Mouse (Mus musculus) heart, postnatal 0 days (tissue): ENCODE results near the gene Slc38a2. TPM values are rescaled to one million over a fixed set of nuclear protein-coding genes. Genes with fewer than 3 reads are reported as not detected.

Experiments used
- ATAC-seq: fragments of 200-750 bp; cut with Nextera tagmentation; 2 replicates; pipeline ENCODE4 v1.8.0; 2017; ENCODE audit warnings: low read depth, moderate number of reproducible peaks, moderate library complexity; ENCODE audit not compliant: insufficient read depth
- DNase-seq: peaks from one replicate; pipeline ENCODE4 v3.0.0-alpha.2; 2016; ENCODE audit warnings: low spot score
- H3K27ac ChIP-seq: fragments of 300-500 bp; sonication (generic); 2 replicates; pipeline ENCODE4 v1.5.1; 2014; ENCODE audit warnings: low read depth, mild to moderate bottlenecking
- H3K27me3 ChIP-seq: fragments of 300-500 bp; sonication (generic); 2 replicates; pipeline ENCODE4 v1.6.1; 2014; ENCODE audit warnings: low read length, mixed read lengths; ENCODE audit not compliant: control insufficient read depth, insufficient read depth
- H3K36me3 ChIP-seq: fragments of 300-500 bp; sonication (generic); replicated peaks from 2 replicates; pipeline ENCODE4 v1.6.1; 2014; ENCODE audit warnings: low read length, mixed read lengths; ENCODE audit not compliant: control insufficient read depth, insufficient read depth
- H3K4me1 ChIP-seq: fragments of 300-500 bp; sonication (generic); 2 replicates; pipeline ENCODE4 v1.6.1; 2014; ENCODE audit warnings: antibody characterized with exemption; ENCODE audit not compliant: control insufficient read depth, insufficient read depth
- H3K4me2 ChIP-seq: fragments of 300-500 bp; sonication (generic); 2 replicates; pipeline ENCODE4 v1.6.1; 2014; ENCODE audit warnings: low read depth, mild to moderate bottlenecking, low read length, moderate library complexity
- H3K4me3 ChIP-seq: fragments of 300-500 bp; sonication (generic); 2 replicates; pipeline ENCODE4 v1.5.1; 2014; ENCODE audit warnings: low read depth, low read length
- H3K9ac ChIP-seq: fragments of 300-500 bp; sonication (generic); replicated peaks from 2 replicates; pipeline ENCODE4 v1.6.1; 2014; ENCODE audit warnings: low read depth, low read length, mixed read lengths
- H3K9me3 ChIP-seq: fragments of 300-500 bp; sonication (generic); replicated peaks from 2 replicates; pipeline ENCODE4 v1.6.1; 2016; ENCODE audit warnings: low read length; ENCODE audit not compliant: control insufficient read depth
- CTCF ChIP-seq: IDR thresholded peaks from 2 replicates; pipeline ENCODE4 v1.5.1; 2016; ENCODE audit warnings: antibody characterized with exemption, control low read depth, low read depth
- EP300 ChIP-seq: IDR thresholded peaks from 2 replicates; pipeline ENCODE4 v1.6.1; 2016; ENCODE audit warnings: antibody characterized with exemption, low read depth
- WGBS: fragments of 180-500 bp; shearing (Covaris S2); extraction: QIAGEN DNeasy Blood & Tissue Kit; methylation state at CpG from one replicate; pipeline ENCODE4 v1.1.7; 2014; 5-methylcytosine and 5-hydroxymethylcytosine counted together
- polyA plus RNA-seq: library from polyadenylated mRNA; unstranded; fragments of >200 nt; fragmentation: Nextera tagmentation; extraction: Ambion mirVana; gene quantifications from 2 replicates; pipeline ENCODE4 v1.2.1, GENCODE M21; 2015
- total RNA-seq: library from RNA; depleted of rRNA; stranded (reverse); fragments of >200 nt; gene quantifications from 2 replicates; pipeline ENCODE4 v1.2.3, GENCODE M21; 2014; ENCODE audit warnings: low replicate concordance

Slc38a2 gene
- total and polyA plus RNA-seq, 2 experiments from 2014 or later = 144 to 225 TPM

DNA sequence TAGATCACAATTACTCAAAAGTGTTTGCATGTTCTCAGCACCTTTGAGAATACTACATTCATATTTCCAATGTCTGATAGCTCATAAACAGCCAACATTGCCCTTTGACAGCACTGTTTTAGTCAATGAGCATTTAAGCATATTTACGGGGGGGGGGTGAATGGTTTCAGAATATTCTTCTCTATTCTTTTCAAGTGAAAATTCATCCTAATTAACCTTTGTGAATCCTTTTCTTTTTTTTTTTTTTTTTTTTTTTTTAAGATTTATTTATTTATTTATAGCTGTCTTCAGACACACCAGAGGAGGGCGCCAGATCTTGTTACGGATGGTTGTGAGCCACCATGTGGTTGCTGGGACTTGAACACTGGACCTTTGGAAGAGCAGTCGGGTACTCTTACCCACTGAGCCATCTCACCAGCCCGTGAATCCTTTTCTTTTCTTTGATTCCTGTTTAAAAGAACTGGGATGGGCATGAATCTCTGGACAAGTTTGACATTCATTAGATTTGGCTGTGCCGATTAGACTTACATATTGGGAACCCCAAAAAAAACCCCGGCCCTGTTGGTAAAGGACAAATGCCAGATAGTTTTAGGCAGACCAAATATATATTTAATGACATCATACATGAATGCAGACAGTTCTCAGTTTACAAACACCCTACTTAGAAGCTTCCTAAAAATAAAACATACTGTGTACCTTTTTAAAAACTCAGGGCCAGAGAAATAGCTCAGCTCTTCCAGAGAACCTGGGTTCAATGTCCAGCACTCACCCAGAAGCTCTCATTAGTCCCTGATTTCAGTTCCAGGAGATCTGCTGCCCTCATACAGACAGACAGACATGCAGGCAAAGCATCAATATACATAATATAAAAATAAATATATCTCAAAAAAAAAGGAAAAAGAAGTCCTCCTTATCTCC, 14.5 kb upstream of the Slc38a2 start:
- DNase-seq (no peak), ATAC-seq (no peak)
- H3K27ac ChIP-seq = no peak overlapping the region
- H3K4me2 ChIP-seq = no peak overlapping the region
- H3K9ac ChIP-seq = no peak overlapping the region
- 83% methylated on average over 5 of the region's 7 CpGs for WGBS
- no peaks in the 10 kb centered on the region for H3K36me3 ChIP-seq
- H3K4me1 ChIP-seq = peaks cover 19% of the 10 kb centered on the region; the same call in 1 of the 2 replicates
- H3K4me3 ChIP-seq = no peak overlapping the region
- H3K9me3 ChIP-seq = no peaks in the 10 kb centered on the region
- no peak for TF ChIP-seq CTCF
- no peak for TF ChIP-seq EP300
- no peaks in the 10 kb centered on the region for H3K27me3 ChIP-seq

- WGBS = 94% methylated on average over 5 of the region's 5 CpGs
- Histone ChIP-seq H3K4me2 (no peak overlapping the region), H3K4me3 (no peak overlapping the region), H3K27me3 (no peaks in the 10 kb centered on the region), H3K36me3 (no peaks in the 10 kb centered on the region), H3K9me3 (no peaks in the 10 kb centered on the region), H3K27ac (no peak overlapping the region), H3K9ac (no peak overlapping the region), H3K4me1 (peaks cover 22% of the 10 kb centered on the region; the same call in 1 of the 2 replicates)
- TF ChIP-seq EP300 (no peak), CTCF (no peak)
- ATAC-seq (no peak), DNase-seq (no peak)
These were observed 12.8 kb upstream of the Slc38a2 start for GRCm38 (mm10) chr15:96712338-96712737.

- H3K9me3 ChIP-seq = no peaks in the 10 kb centered on the region
- ATAC-seq (no peak), DNase-seq (no peak)
- H3K4me2 ChIP-seq = no peak overlapping the region
- H3K4me3 ChIP-seq = no peak overlapping the region
- H3K27me3 ChIP-seq = no peaks in the 10 kb centered on the region
- TF ChIP-seq EP300 (no peak), CTCF (no peak)
- H3K4me1 ChIP-seq = peaks cover 15% of the 10 kb centered on the region; the same call in 1 of the 2 replicates
- 88% methylated on average over 11 of the region's 11 CpGs for WGBS
- H3K36me3 ChIP-seq = no peaks in the 10 kb centered on the region
- H3K27ac ChIP-seq = no peak overlapping the region
- H3K9ac ChIP-seq = no peak overlapping the region
These were observed 12.1 kb upstream of the Slc38a2 start for GRCm38 (mm10) chr15:96711664-96712063.

- Histone ChIP-seq H3K27ac (peak overlapping the region; percentile 96), H3K4me3 (peak overlapping the region; percentile 49), H3K27me3 (no peaks in the 10 kb centered on the region), H3K9me3 (no peaks in the 10 kb centered on the region), H3K9ac (peak overlapping the region; percentile 58), H3K36me3 (no peaks in the 10 kb centered on the region), H3K4me1 (peaks cover 6% of the 10 kb centered on the region; the same call in 1 of the 2 replicates), H3K4me2 (peak overlapping the region; percentile 67)
- TF ChIP-seq CTCF (no peak), EP300 (no peak)
- ATAC-seq (no peak), DNase-seq (no peak)
- WGBS = 41% methylated on average over 15 of the region's 15 CpGs
These were observed 11.0 kb upstream of the Slc38a2 start for GRCm38 (mm10) chr15:96710352-96711114.

- Histone ChIP-seq H3K4me2 (peak overlapping the region; percentile 67), H3K36me3 (no peaks in the 10 kb centered on the region), H3K9me3 (no peaks in the 10 kb centered on the region), H3K4me1 (peaks cover 6% of the 10 kb centered on the region; the same call in 1 of the 2 replicates), H3K27me3 (no peaks in the 10 kb centered on the region), H3K27ac (peak overlapping the region; percentile 96), H3K9ac (peak overlapping the region; percentile 58), H3K4me3 (peak overlapping the region; percentile 49)
- peak; percentile 96 for DNase-seq
- WGBS = 2% methylated on average over 80 of the region's 80 CpGs
- TF ChIP-seq CTCF (no peak), EP300 (no peak; the same call in 1 of the 2 replicates)
- peak; percentile 94 for ATAC-seq
These were observed 10.2 kb upstream of the Slc38a2 start for GRCm38 (mm10) chr15:96709491-96710351.
